Mouse (Mus musculus) liver, embryonic 14.5 days (tissue): ENCODE measurements around the gene Tspear. TPM values are rescaled to one million over a fixed set of nuclear protein-coding genes. Genes with fewer than 3 reads are reported as not detected.
A peak's percentile ranks its signal among the peaks of the same experiment; 100 is the strongest.

Source experiments
- ATAC-seq: fragments of 200-750 bp; cut with Nextera tagmentation; 2 replicates; pipeline ENCODE4 v1.8.0; 2017; ENCODE audit warnings: moderate number of reproducible peaks, mild to moderate bottlenecking, moderate library complexity; ENCODE audit not compliant: insufficient read depth
- DNase-seq, 3 experiments: peaks; one replicate each; pipeline ENCODE4 v3.0.0-alpha.2; 2012 to 2013; ENCODE audit warnings: low read depth in 3 of 3, low spot score in 3 of 3
- H3K27ac ChIP-seq: fragments of 300-500 bp; sonication (generic); 2 replicates; pipeline ENCODE4 v1.5.1; 2014; ENCODE audit warnings: moderate library complexity, mild to moderate bottlenecking, control low read depth, inconsistent platforms
- H3K27me3 ChIP-seq: fragments of 300-500 bp; sonication (generic); 2 replicates; pipeline ENCODE4 v1.6.1; 2014; ENCODE audit warnings: mild to moderate bottlenecking, low read length, moderate library complexity; ENCODE audit not compliant: control insufficient read depth, insufficient read depth
- H3K36me3 ChIP-seq: fragments of 300-500 bp; sonication (generic); replicated peaks from 2 replicates; pipeline ENCODE4 v1.6.1; 2014; ENCODE audit warnings: low read depth; ENCODE audit not compliant: control insufficient read depth, insufficient read depth
- H3K4me1 ChIP-seq, 2 experiments: fragments of 200-500 bp in 1 of 2; fragments of 300-500 bp in 1 of 2; sonication (generic) in 1 of 2; replicated peaks; 2 replicates each; pipeline ENCODE4 v1.6.1; 2012 to 2014; ENCODE audit warnings: antibody characterized with exemption in 1 of 2, inconsistent platforms in 1 of 2, low read length in 1 of 2; ENCODE audit not compliant: control insufficient read depth in 2 of 2, insufficient read depth in 2 of 2
- H3K4me2 ChIP-seq: fragments of 300-500 bp; sonication (generic); 2 replicates; pipeline ENCODE4 v1.6.1; 2014; ENCODE audit warnings: low read depth, mild to moderate bottlenecking, control low read depth, moderate library complexity
- H3K4me3 ChIP-seq, 2 experiments: fragments of 200-500 bp in 1 of 2; fragments of 300-500 bp in 1 of 2; sonication (generic) in 1 of 2; 2 replicates each; pipeline ENCODE4 v1.5.1; 2012 to 2014; ENCODE audit warnings: low read depth in 2 of 2, low read length in 2 of 2, mild to moderate bottlenecking in 2 of 2, control low read depth in 1 of 2, inconsistent platforms in 1 of 2, moderate library complexity in 1 of 2; ENCODE audit not compliant: insufficient read depth in 1 of 2
- H3K9ac ChIP-seq: fragments of 300-500 bp; sonication (generic); replicated peaks from 2 replicates; pipeline ENCODE4 v1.6.1; 2014; ENCODE audit warnings: mild to moderate bottlenecking, control low read depth, moderate library complexity
- H3K9me3 ChIP-seq: fragments of 300-500 bp; sonication (generic); 2 replicates; pipeline ENCODE4 v1.6.1; 2016; ENCODE audit warnings: low read length, mixed read lengths; ENCODE audit not compliant: control insufficient read depth
- CTCF ChIP-seq: IDR thresholded peaks from 2 replicates; pipeline ENCODE4 v1.5.1; 2016; ENCODE audit warnings: antibody characterized with exemption, low read depth, control low read depth
- EP300 ChIP-seq: IDR thresholded peaks from 2 replicates; pipeline ENCODE4 v1.6.1; 2016; ENCODE audit warnings: antibody characterized with exemption, low read depth
- WGBS: fragments of 180-500 bp; shearing (Covaris S2); extraction: QIAGEN DNeasy Blood & Tissue Kit; methylation state at CpG from one replicate; pipeline ENCODE4 v1.1.7; 2014; ENCODE audit not compliant: insufficient replicate concordance; 5-methylcytosine and 5-hydroxymethylcytosine counted together
- polyA plus RNA-seq, 2 experiments: library from polyadenylated mRNA; depleted of rRNA in 1 of 2; stranded (reverse) in 1 of 2; unstranded in 1 of 2; fragments of >200 nt; fragmentation: Nextera tagmentation in 1 of 2; extraction: Ambion mirVana in 1 of 2; gene quantifications; 2 replicates each; pipeline versions ENCODE4 v1.2.1 to v1.2.3; 2012 to 2014

Tspear gene
- polyA plus RNA-seq, 2 experiments, result 0.03 TPM; not detected in 1

GRCm38 (mm10) chr10:77890987-77891565, 204.7 kb downstream of the Tspear start:
- H3K4me3 ChIP-seq, result no peak overlapping the region
- TF ChIP-seq EP300, result no peak
- TF ChIP-seq CTCF, result no peak
- H3K4me1 ChIP-seq, result no peaks in the 10 kb centered on the region
- WGBS, result 56% methylated on average over 8 of the region's 8 CpGs
- H3K4me2 ChIP-seq, result no peak overlapping the region
- H3K27me3 ChIP-seq, result no peaks in the 10 kb centered on the region
- H3K9ac ChIP-seq, result no peak overlapping the region
- H3K36me3 ChIP-seq, result no peaks in the 10 kb centered on the region
- H3K9me3 ChIP-seq, result no peaks in the 10 kb centered on the region
- no peak for DNase-seq
- no peak for ATAC-seq
- H3K27ac ChIP-seq, result no peak overlapping the region

GRCm38 (mm10) chr10:77895562-77895961, 209.2 kb downstream of the Tspear start:
- H3K27ac ChIP-seq, result no peak overlapping the region
- no peak overlapping the region for H3K9ac ChIP-seq
- no peaks in the 10 kb centered on the region for H3K9me3 ChIP-seq
- no peak for DNase-seq
- TF ChIP-seq CTCF, result no peak
- TF ChIP-seq EP300, result no peak
- no peaks in the 10 kb centered on the region for H3K27me3 ChIP-seq
- no peak overlapping the region for H3K4me2 ChIP-seq
- H3K4me3 ChIP-seq, result no peak overlapping the region
- ATAC-seq, result no peak
- no peaks in the 10 kb centered on the region for H3K4me1 ChIP-seq
- WGBS, result 57% methylated on average over 5 of the region's 5 CpGs
- no peaks in the 10 kb centered on the region for H3K36me3 ChIP-seq

GRCm38 (mm10) chr10:77900126-77900525, 213.8 kb downstream of the Tspear start:
- Histone ChIP-seq H3K27me3 (peaks cover 6% of the 10 kb centered on the region), H3K27ac (no peak overlapping the region), H3K9ac (no peak overlapping the region), H3K4me2 (peak overlapping the region; percentile 37), H3K36me3 (no peaks in the 10 kb centered on the region), H3K4me3 (no peak overlapping the region), H3K4me1 (no peaks in the 10 kb centered on the region; a peak in 1 of 4 replicates), H3K9me3 (no peaks in the 10 kb centered on the region)
- WGBS, result 59% methylated on average over 7 of the region's 7 CpGs
- ATAC-seq (peak; percentile 27; the same call in 1 of the 2 replicates), DNase-seq (peak in 2 of 3 experiments; percentile 11 to 35)
- no peak for TF ChIP-seq CTCF
- TF ChIP-seq EP300, result no peak

- Histone ChIP-seq H3K27me3 (peaks cover 6% of the 10 kb centered on the region), H3K36me3 (no peaks in the 10 kb centered on the region), H3K9ac (no peak overlapping the region), H3K4me1 (no peaks in the 10 kb centered on the region; a peak in 1 of 4 replicates), H3K27ac (no peak overlapping the region), H3K4me3 (peak overlapping the region; percentile 49 to 56; a peak in 3 of 4 replicates), H3K4me2 (peak overlapping the region; percentile 62), H3K9me3 (no peaks in the 10 kb centered on the region)
- ATAC-seq, result no peak
- WGBS, result 70% methylated on average over 27 of the region's 27 CpGs
- TF ChIP-seq CTCF (no peak), EP300 (no peak)
- no peak for DNase-seq
These were observed 214.8 kb downstream of the Tspear start for GRCm38 (mm10) chr10:77900903-77901818.

- Histone ChIP-seq H3K36me3 (no peaks in the 10 kb centered on the region), H3K9ac (no peak overlapping the region), H3K4me3 (peak overlapping the region; percentile 49 to 56), H3K27ac (no peak overlapping the region), H3K4me2 (peak overlapping the region; percentile 62), H3K4me1 (no peaks in the 10 kb centered on the region; a peak in 1 of 4 replicates), H3K27me3 (peaks cover 6% of the 10 kb centered on the region), H3K9me3 (no peaks in the 10 kb centered on the region)
- TF ChIP-seq CTCF (no peak), EP300 (no peak)
- ATAC-seq (no peak), DNase-seq (no peak)
- 3% methylated on average over 14 of the region's 14 CpGs for WGBS
These were observed 215.5 kb downstream of the Tspear start for GRCm38 (mm10) chr10:77901871-77902210.
